Mouse (Mus musculus): Measurements from ENCODE around the gene Rd3. TPM values are rescaled to one million over a fixed set of nuclear protein-coding genes. Genes with fewer than 3 reads are reported as not detected.

Gene Rd3
- polyA plus RNA-seq, 1 experiment: 0.52 TPM

DNA sequence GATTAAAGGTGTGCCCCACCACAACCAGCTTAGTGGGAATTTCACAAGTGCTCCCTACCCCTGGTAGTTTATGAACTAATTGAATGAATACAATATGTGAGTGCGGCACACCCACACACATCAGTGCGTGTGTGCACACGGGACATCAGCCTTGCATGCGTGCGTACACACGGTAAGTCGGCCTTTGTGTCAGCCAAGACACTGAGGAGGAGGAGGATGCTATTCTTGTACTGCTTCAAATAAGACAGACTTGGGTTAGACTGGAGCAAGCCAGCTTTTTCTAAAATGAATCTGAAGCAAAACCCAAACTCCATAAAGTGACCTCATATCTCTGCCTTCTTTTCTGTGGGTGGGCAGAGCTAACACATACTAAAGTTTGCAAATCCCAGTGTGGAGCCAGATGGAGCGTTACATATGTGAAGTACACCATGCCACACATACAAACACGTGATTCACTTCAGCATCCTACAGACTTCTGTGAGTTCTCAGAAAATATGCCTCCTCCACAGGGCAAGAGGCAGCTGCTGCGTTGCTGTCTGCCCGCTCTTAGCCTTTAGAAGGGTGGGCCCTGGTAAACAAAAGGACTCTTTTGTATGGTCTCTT lies 24.3 kb upstream of the Rd3 start:
- TF ChIP-seq POLR2A (IDR thresholded peaks at IDR 0.05; ENCODE audit: borderline replicate concordance, insufficient read depth, low read length): no peak
- no peak for TF ChIP-seq CTCF (IDR thresholded peaks at IDR 0.05; ENCODE audit: borderline replicate concordance, insufficient read depth, low read depth, low read length)
- 89% methylated on average over 11 of the region's 11 CpGs for WGBS
- H3K27me3 ChIP-seq (ENCODE audit: control insufficient read depth, insufficient read depth, low read length): no peaks in the 10 kb centered on the region
- H3K4me3 ChIP-seq (replicated peaks; ENCODE audit: insufficient read depth, low read depth, low read length): no peak overlapping the region
- no peak overlapping the region for H3K27ac ChIP-seq (ENCODE audit: insufficient read depth, low read length)
- no peaks in the 10 kb centered on the region for H3K4me1 ChIP-seq (ENCODE audit: control insufficient read depth, insufficient read depth, low read length)
- no peak for DNase-seq

- Histone ChIP-seq H3K27me3 (ENCODE audit: control insufficient read depth, insufficient read depth, low read length) (no peaks in the 10 kb centered on the region), H3K4me3 (replicated peaks; ENCODE audit: insufficient read depth, low read depth, low read length) (no peak overlapping the region), H3K4me1 (ENCODE audit: control insufficient read depth, insufficient read depth, low read length) (no peaks in the 10 kb centered on the region), H3K27ac (ENCODE audit: insufficient read depth, low read length) (no peak overlapping the region; the same call in 1 of the 2 replicates)
- DNase-seq: no peak
- 86% methylated on average over 3 of the region's 3 CpGs for WGBS
- no peak for TF ChIP-seq CTCF (IDR thresholded peaks at IDR 0.05; ENCODE audit: borderline replicate concordance, insufficient read depth, low read depth, low read length)
- TF ChIP-seq POLR2A (IDR thresholded peaks at IDR 0.05; ENCODE audit: borderline replicate concordance, insufficient read depth, low read length): no peak
These were observed 22.1 kb upstream of the Rd3 start for GRCm38 (mm10) chr1:191955101-191955500.

- no peaks in the 10 kb centered on the region for H3K4me1 ChIP-seq (ENCODE audit: control insufficient read depth, insufficient read depth, low read length)
- TF ChIP-seq POLR2A (IDR thresholded peaks at IDR 0.05; ENCODE audit: borderline replicate concordance, insufficient read depth, low read length) (no peak), CTCF (IDR thresholded peaks at IDR 0.05; ENCODE audit: borderline replicate concordance, insufficient read depth, low read depth, low read length) (no peak)
- no peak overlapping the region for H3K4me3 ChIP-seq (replicated peaks; ENCODE audit: insufficient read depth, low read depth, low read length)
- no peaks in the 10 kb centered on the region for H3K27me3 ChIP-seq (ENCODE audit: control insufficient read depth, insufficient read depth, low read length)
- no peak for DNase-seq
- H3K27ac ChIP-seq (ENCODE audit: insufficient read depth, low read length): no peak overlapping the region
- 88% methylated on average over 3 of the region's 3 CpGs for WGBS
These were observed 20.9 kb upstream of the Rd3 start for GRCm38 (mm10) chr1:191956261-191956660.

DNA sequence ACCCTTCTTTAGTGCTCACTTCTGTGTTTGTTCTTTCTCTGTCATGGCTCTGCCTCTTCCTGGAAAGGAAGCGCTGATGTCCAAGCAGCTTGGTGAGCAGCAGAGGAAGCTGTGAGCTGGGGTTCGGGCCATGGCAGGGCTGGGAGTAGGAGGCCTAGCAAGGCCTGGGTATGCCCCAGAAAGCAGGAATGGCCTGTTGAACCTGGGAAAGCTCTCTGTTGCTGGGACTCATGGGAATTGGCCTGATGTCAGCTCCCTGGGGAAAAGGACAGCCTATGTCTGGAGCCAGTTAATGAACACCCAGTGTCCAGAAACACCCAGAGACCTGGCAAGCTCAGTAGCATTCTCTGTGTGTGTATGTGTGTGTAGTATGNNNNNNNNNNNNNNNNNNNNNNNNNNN lies 20.3 kb upstream of the Rd3 start:
- H3K4me1 ChIP-seq (ENCODE audit: control insufficient read depth, insufficient read depth, low read length): no peaks in the 10 kb centered on the region
- TF ChIP-seq CTCF (IDR thresholded peaks at IDR 0.05; ENCODE audit: borderline replicate concordance, insufficient read depth, low read depth, low read length) (no peak), POLR2A (IDR thresholded peaks at IDR 0.05; ENCODE audit: borderline replicate concordance, insufficient read depth, low read length) (no peak)
- H3K27me3 ChIP-seq (ENCODE audit: control insufficient read depth, insufficient read depth, low read length): no peaks in the 10 kb centered on the region
- no peak overlapping the region for H3K27ac ChIP-seq (ENCODE audit: insufficient read depth, low read length)
- no peak overlapping the region for H3K4me3 ChIP-seq (replicated peaks; ENCODE audit: insufficient read depth, low read depth, low read length)
- peak in 1 of 2 experiments; percentile 33 for DNase-seq
- 66% methylated on average over 2 of the region's 2 CpGs for WGBS

DNA sequence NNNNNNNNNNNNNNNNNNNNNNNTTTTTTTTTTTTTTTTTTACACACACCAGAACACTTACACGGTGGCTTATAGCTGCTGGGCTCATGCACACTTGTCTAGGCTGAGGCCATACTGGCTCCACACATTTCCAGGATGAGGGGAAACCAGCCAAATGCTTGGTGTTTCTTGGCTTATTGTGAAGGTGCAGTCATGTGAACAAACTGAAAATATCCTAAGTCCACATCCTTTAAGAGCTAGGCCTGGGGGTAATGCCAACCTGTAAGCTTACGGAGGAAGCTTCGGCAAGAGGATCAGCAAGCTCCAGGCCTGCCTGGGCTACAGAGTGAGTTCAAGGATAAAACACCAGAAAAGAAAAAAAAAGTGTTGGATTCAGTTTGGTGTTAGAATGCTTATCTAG lies 19.8 kb upstream of the Rd3 start:
- TF ChIP-seq POLR2A (IDR thresholded peaks at IDR 0.05; ENCODE audit: borderline replicate concordance, insufficient read depth, low read length) (no peak), CTCF (IDR thresholded peaks at IDR 0.05; ENCODE audit: borderline replicate concordance, insufficient read depth, low read depth, low read length) (no peak)
- DNase-seq: peak in 1 of 2 experiments; percentile 36
- H3K27me3 ChIP-seq (ENCODE audit: control insufficient read depth, insufficient read depth, low read length): no peaks in the 10 kb centered on the region
- no peak overlapping the region for H3K4me3 ChIP-seq (replicated peaks; ENCODE audit: insufficient read depth, low read depth, low read length)
- H3K27ac ChIP-seq (ENCODE audit: insufficient read depth, low read length): no peak overlapping the region
- no peaks in the 10 kb centered on the region for H3K4me1 ChIP-seq (ENCODE audit: control insufficient read depth, insufficient read depth, low read length)
- 18% methylated on average over 3 of the region's 3 CpGs for WGBS

DNA sequence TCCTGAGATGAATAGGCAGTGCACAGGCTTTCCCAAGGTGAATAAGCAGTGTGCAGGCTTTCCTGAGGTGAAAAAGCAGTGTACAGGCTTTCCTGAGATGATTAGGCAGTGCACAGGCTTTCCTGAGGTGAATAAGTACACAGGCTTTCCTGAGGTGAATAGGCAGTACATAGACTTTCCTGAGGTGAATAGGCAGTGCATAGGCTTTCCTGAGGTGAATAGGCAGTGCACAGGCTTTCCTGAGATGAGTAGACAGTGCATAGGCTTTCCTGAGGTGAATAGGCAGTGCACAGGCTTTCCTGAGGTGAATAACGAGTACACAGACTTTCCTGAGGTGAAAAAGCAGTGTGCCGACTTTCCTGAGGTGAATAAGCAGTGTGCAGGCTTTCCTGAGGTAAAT lies 16.2 kb upstream of the Rd3 start:
- TF ChIP-seq CTCF (IDR thresholded peaks at IDR 0.05; ENCODE audit: borderline replicate concordance, insufficient read depth, low read depth, low read length): no peak
- no peak for TF ChIP-seq POLR2A (IDR thresholded peaks at IDR 0.05; ENCODE audit: borderline replicate concordance, insufficient read depth, low read length)
- Histone ChIP-seq H3K27me3 (ENCODE audit: control insufficient read depth, insufficient read depth, low read length) (no peaks in the 10 kb centered on the region), H3K4me1 (ENCODE audit: control insufficient read depth, insufficient read depth, low read length) (no peaks in the 10 kb centered on the region), H3K4me3 (replicated peaks; ENCODE audit: insufficient read depth, low read depth, low read length) (no peak overlapping the region), H3K27ac (ENCODE audit: insufficient read depth, low read length) (no peak overlapping the region)
- no peak for DNase-seq
- 70% methylated on average over 2 of the region's 2 CpGs for WGBS

DNA sequence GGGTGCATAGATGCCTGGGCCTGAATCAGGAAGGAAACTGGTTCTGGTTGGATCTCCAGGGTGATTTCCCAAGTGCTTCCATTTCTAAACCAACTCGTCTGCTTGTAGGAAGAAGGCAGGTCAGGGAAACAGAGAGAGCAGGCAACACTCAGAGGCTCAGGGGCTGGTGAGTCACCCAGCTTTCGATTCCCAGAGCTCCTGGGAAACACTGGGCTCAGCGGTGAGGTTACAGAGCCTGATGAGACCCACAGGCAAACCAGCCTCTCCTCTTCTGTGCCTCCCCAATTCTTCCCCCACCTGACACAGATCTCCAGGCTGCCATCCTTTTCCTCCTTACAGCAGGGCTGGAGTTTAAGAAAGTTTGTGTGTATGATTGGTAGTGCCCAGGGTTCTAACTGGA lies 13.8 kb upstream of the Rd3 start:
- WGBS: 84% methylated on average over 3 of the region's 3 CpGs
- no peak overlapping the region for H3K4me3 ChIP-seq (replicated peaks; ENCODE audit: insufficient read depth, low read depth, low read length)
- TF ChIP-seq CTCF (IDR thresholded peaks at IDR 0.05; ENCODE audit: borderline replicate concordance, insufficient read depth, low read depth, low read length): no peak
- no peak for TF ChIP-seq POLR2A (IDR thresholded peaks at IDR 0.05; ENCODE audit: borderline replicate concordance, insufficient read depth, low read length)
- H3K4me1 ChIP-seq (ENCODE audit: control insufficient read depth, insufficient read depth, low read length): no peaks in the 10 kb centered on the region
- no peaks in the 10 kb centered on the region for H3K27me3 ChIP-seq (ENCODE audit: control insufficient read depth, insufficient read depth, low read length)
- no peak for DNase-seq
- no peak overlapping the region for H3K27ac ChIP-seq (ENCODE audit: insufficient read depth, low read length)

DNA sequence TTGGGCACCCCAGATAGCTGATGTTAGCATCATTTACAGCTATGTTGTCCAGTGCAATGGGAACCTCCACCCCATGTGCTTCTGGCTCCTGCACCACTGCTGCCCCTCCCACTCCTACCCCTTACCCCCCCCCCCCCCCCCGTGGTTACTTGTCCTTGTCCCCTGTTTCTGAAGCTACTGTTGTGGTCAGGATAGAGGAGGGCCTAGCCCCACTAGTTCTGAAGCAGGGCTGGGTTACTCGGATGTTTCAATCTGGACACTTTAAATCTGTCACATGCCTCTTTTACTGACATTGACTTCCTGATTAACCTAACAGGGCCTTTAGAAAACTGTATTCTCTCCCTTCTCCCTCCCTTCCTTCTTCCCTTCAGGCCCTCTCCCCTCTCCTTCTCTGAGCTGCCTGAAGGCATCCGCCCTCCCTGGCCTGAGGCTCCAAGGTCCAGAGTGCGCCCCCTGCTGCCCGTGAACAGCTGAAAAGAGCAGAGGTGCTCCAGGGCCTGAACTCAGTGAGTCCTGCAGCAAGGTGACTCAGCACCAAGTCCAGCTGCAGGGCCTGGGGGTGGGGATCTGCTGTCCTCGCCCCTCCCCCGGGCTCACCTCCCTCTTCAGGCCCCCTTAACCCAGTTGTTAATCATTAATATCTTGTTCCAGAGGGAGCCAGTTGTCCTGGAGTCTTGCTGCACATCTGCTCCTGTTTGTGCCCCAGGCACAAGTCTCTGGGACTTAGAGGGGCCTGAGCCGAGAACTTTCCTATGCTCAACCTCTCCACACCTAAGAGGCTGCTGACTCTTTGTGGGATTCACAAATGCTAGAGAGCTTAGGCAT lies 13.0 kb upstream of the Rd3 start:
- Histone ChIP-seq H3K27ac (ENCODE audit: insufficient read depth, low read length) (no peak overlapping the region), H3K4me1 (ENCODE audit: control insufficient read depth, insufficient read depth, low read length) (no peaks in the 10 kb centered on the region), H3K27me3 (ENCODE audit: control insufficient read depth, insufficient read depth, low read length) (no peaks in the 10 kb centered on the region), H3K4me3 (replicated peaks; ENCODE audit: insufficient read depth, low read depth, low read length) (no peak overlapping the region)
- peak; percentile 52 to 71 for DNase-seq
- TF ChIP-seq CTCF (IDR thresholded peaks at IDR 0.05; ENCODE audit: borderline replicate concordance, insufficient read depth, low read depth, low read length) (peak; percentile 65), POLR2A (IDR thresholded peaks at IDR 0.05; ENCODE audit: borderline replicate concordance, insufficient read depth, low read length) (no peak)
- 37% methylated on average over 8 of the region's 8 CpGs for WGBS

Data from cerebellum, adult 2 months (tissue).